Mouse (Mus musculus): Measurements from ENCODE around the gene 1700109H08Rik. TPM values are rescaled to one million over a fixed set of nuclear protein-coding genes. Genes with fewer than 3 reads are reported as not detected.
"Not testable (repeated sequence)": the region's sequence is repeated elsewhere in the genome, so short reads cannot be mapped to it uniquely, and the experiment has no call there.

The 1700109H08Rik gene
- polyA plus RNA-seq, 1 experiment from 2014 or later = 2.9 TPM

- H3K4me3 ChIP-seq (ENCODE audit: low read depth, low read length) = no peak overlapping the region
- H3K36me3 ChIP-seq (ENCODE audit: control insufficient read depth, insufficient read depth, low read length) = peaks cover 7% of the 10 kb centered on the region; the same call in 1 of the 2 replicates
- no peak overlapping the region for H3K9ac ChIP-seq (ENCODE audit: low read depth, low read length)
- WGBS (ENCODE audit: insufficient replicate concordance) = 92% methylated on average over 7 of the region's 7 CpGs
- no peaks in the 10 kb centered on the region for H3K4me1 ChIP-seq (ENCODE audit: control insufficient read depth, insufficient read depth, low read length)
- no peak overlapping the region for H3K27ac ChIP-seq (ENCODE audit: low read depth, low read length)
- no peaks in the 10 kb centered on the region for H3K9me3 ChIP-seq (replicated peaks; ENCODE audit: control insufficient read depth, low read length)
- ATAC-seq (replicated peaks; ENCODE audit: insufficient number of reproducible peaks, low FRiP score, low TSS enrichment) = no peak
- H3K4me2 ChIP-seq = no peak overlapping the region
- H3K27me3 ChIP-seq (ENCODE audit: control insufficient read depth, insufficient read depth, low read length) = no peaks in the 10 kb centered on the region
These were observed 37.9 kb downstream of the 1700109H08Rik start for GRCm38 (mm10) chr5:3609241-3609640.

GRCm38 (mm10) chr5:3611835-3612234 lies 40.5 kb downstream of the 1700109H08Rik start:
- H3K27ac ChIP-seq (ENCODE audit: low read depth, low read length); H3K36me3 ChIP-seq (ENCODE audit: control insufficient read depth, insufficient read depth, low read length); H3K4me2 ChIP-seq; H3K4me1 ChIP-seq (ENCODE audit: control insufficient read depth, insufficient read depth, low read length); ATAC-seq (replicated peaks; ENCODE audit: insufficient number of reproducible peaks, low FRiP score, low TSS enrichment); H3K9ac ChIP-seq (ENCODE audit: low read depth, low read length); H3K27me3 ChIP-seq (ENCODE audit: control insufficient read depth, insufficient read depth, low read length); H3K4me3 ChIP-seq (ENCODE audit: low read depth, low read length); H3K9me3 ChIP-seq (replicated peaks; ENCODE audit: control insufficient read depth, low read length): not testable (repeated sequence)
- WGBS (ENCODE audit: insufficient replicate concordance) = 85% methylated on average over 2 of the region's 2 CpGs

- H3K27ac ChIP-seq (ENCODE audit: low read depth, low read length) = no peak overlapping the region
These were observed 49.1 kb downstream of the 1700109H08Rik start for GRCm38 (mm10) chr5:3620486-3620885.

GRCm38 (mm10) chr5:3630055-3630454 lies 58.7 kb downstream of the 1700109H08Rik start:
- WGBS (ENCODE audit: insufficient replicate concordance) = 90% methylated on average over 5 of the region's 5 CpGs
- H3K36me3 ChIP-seq (ENCODE audit: control insufficient read depth, insufficient read depth, low read length) = peaks cover 7% of the 10 kb centered on the region
- no peak overlapping the region for H3K4me3 ChIP-seq (ENCODE audit: low read depth, low read length)
- H3K27me3 ChIP-seq (ENCODE audit: control insufficient read depth, insufficient read depth, low read length) = no peaks in the 10 kb centered on the region
- H3K9ac ChIP-seq (ENCODE audit: low read depth, low read length) = no peak overlapping the region
- H3K9me3 ChIP-seq (replicated peaks; ENCODE audit: control insufficient read depth, low read length) = no peaks in the 10 kb centered on the region
- no peaks in the 10 kb centered on the region for H3K4me1 ChIP-seq (ENCODE audit: control insufficient read depth, insufficient read depth, low read length)
- H3K27ac ChIP-seq (ENCODE audit: low read depth, low read length) = no peak overlapping the region
- no peak overlapping the region for H3K4me2 ChIP-seq
- no peak for ATAC-seq (replicated peaks; ENCODE audit: insufficient number of reproducible peaks, low FRiP score, low TSS enrichment)

More at GRCm38 (mm10) chr5:3620486-3620885, 49.1 kb downstream of the 1700109H08Rik start:
- H3K4me3 ChIP-seq (ENCODE audit: low read depth, low read length) = no peak overlapping the region
- 90% methylated on average over 7 of the region's 7 CpGs for WGBS (ENCODE audit: insufficient replicate concordance)
- no peaks in the 10 kb centered on the region for H3K4me1 ChIP-seq (ENCODE audit: control insufficient read depth, insufficient read depth, low read length)
- no peaks in the 10 kb centered on the region for H3K27me3 ChIP-seq (ENCODE audit: control insufficient read depth, insufficient read depth, low read length)
- H3K9me3 ChIP-seq (replicated peaks; ENCODE audit: control insufficient read depth, low read length) = no peaks in the 10 kb centered on the region
- H3K36me3 ChIP-seq (ENCODE audit: control insufficient read depth, insufficient read depth, low read length) = peaks cover 15% of the 10 kb centered on the region
- no peak for ATAC-seq (replicated peaks; ENCODE audit: insufficient number of reproducible peaks, low FRiP score, low TSS enrichment)
- H3K9ac ChIP-seq (ENCODE audit: low read depth, low read length) = no peak overlapping the region
- H3K4me2 ChIP-seq = no peak overlapping the region

GRCm38 (mm10) chr5:3631512-3632271 lies 60.3 kb downstream of the 1700109H08Rik start:
- peaks cover 10% of the 10 kb centered on the region for H3K36me3 ChIP-seq (ENCODE audit: control insufficient read depth, insufficient read depth, low read length)
- no peak overlapping the region for H3K27ac ChIP-seq (ENCODE audit: low read depth, low read length)
- H3K4me1 ChIP-seq (ENCODE audit: control insufficient read depth, insufficient read depth, low read length) = no peaks in the 10 kb centered on the region
- no peak overlapping the region for H3K9ac ChIP-seq (ENCODE audit: low read depth, low read length)
- H3K9me3 ChIP-seq (replicated peaks; ENCODE audit: control insufficient read depth, low read length) = no peaks in the 10 kb centered on the region
- no peaks in the 10 kb centered on the region for H3K27me3 ChIP-seq (ENCODE audit: control insufficient read depth, insufficient read depth, low read length)
- no peak for ATAC-seq (replicated peaks; ENCODE audit: insufficient number of reproducible peaks, low FRiP score, low TSS enrichment)
- H3K4me3 ChIP-seq (ENCODE audit: low read depth, low read length) = no peak overlapping the region
- 70% methylated on average over 16 of the region's 16 CpGs for WGBS (ENCODE audit: insufficient replicate concordance)
- no peak overlapping the region for H3K4me2 ChIP-seq

- no peak overlapping the region for H3K27ac ChIP-seq (ENCODE audit: low read depth, low read length)
- ATAC-seq (replicated peaks; ENCODE audit: insufficient number of reproducible peaks, low FRiP score, low TSS enrichment) = no peak
- H3K9me3 ChIP-seq (replicated peaks; ENCODE audit: control insufficient read depth, low read length) = no peaks in the 10 kb centered on the region
- 74% methylated on average over 5 of the region's 5 CpGs for WGBS (ENCODE audit: insufficient replicate concordance)
- H3K27me3 ChIP-seq (ENCODE audit: control insufficient read depth, insufficient read depth, low read length) = no peaks in the 10 kb centered on the region
- no peak overlapping the region for H3K4me3 ChIP-seq (ENCODE audit: low read depth, low read length)
- no peak overlapping the region for H3K9ac ChIP-seq (ENCODE audit: low read depth, low read length)
- no peak overlapping the region for H3K4me2 ChIP-seq
- peaks cover 10% of the 10 kb centered on the region for H3K36me3 ChIP-seq (ENCODE audit: control insufficient read depth, insufficient read depth, low read length)
- no peaks in the 10 kb centered on the region for H3K4me1 ChIP-seq (ENCODE audit: control insufficient read depth, insufficient read depth, low read length)
These were observed 60.9 kb downstream of the 1700109H08Rik start for GRCm38 (mm10) chr5:3632285-3632684.

GRCm38 (mm10) chr5:3633315-3633714 lies 61.9 kb downstream of the 1700109H08Rik start:
- 91% methylated on average over 13 of the region's 13 CpGs for WGBS (ENCODE audit: insufficient replicate concordance)
- Histone ChIP-seq H3K9me3 (replicated peaks; ENCODE audit: control insufficient read depth, low read length) (no peaks in the 10 kb centered on the region), H3K4me1 (ENCODE audit: control insufficient read depth, insufficient read depth, low read length) (no peaks in the 10 kb centered on the region), H3K9ac (ENCODE audit: low read depth, low read length) (no peak overlapping the region), H3K4me2 (no peak overlapping the region), H3K36me3 (ENCODE audit: control insufficient read depth, insufficient read depth, low read length) (peaks cover 10% of the 10 kb centered on the region), H3K4me3 (ENCODE audit: low read depth, low read length) (no peak overlapping the region), H3K27me3 (ENCODE audit: control insufficient read depth, insufficient read depth, low read length) (no peaks in the 10 kb centered on the region), H3K27ac (ENCODE audit: low read depth, low read length) (no peak overlapping the region)
- no peak for ATAC-seq (replicated peaks; ENCODE audit: insufficient number of reproducible peaks, low FRiP score, low TSS enrichment)

GRCm38 (mm10) chr5:3633951-3634350 lies 62.6 kb downstream of the 1700109H08Rik start:
- WGBS (ENCODE audit: insufficient replicate concordance) = 65% methylated on average over 4 of the region's 4 CpGs
- Histone ChIP-seq H3K4me1 (ENCODE audit: control insufficient read depth, insufficient read depth, low read length) (no peaks in the 10 kb centered on the region), H3K9me3 (replicated peaks; ENCODE audit: control insufficient read depth, low read length) (no peaks in the 10 kb centered on the region), H3K27ac (ENCODE audit: low read depth, low read length) (no peak overlapping the region), H3K4me3 (ENCODE audit: low read depth, low read length) (no peak overlapping the region), H3K4me2 (no peak overlapping the region), H3K9ac (ENCODE audit: low read depth, low read length) (no peak overlapping the region), H3K36me3 (ENCODE audit: control insufficient read depth, insufficient read depth, low read length) (peaks cover 10% of the 10 kb centered on the region), H3K27me3 (ENCODE audit: control insufficient read depth, insufficient read depth, low read length) (no peaks in the 10 kb centered on the region)
- no peak for ATAC-seq (replicated peaks; ENCODE audit: insufficient number of reproducible peaks, low FRiP score, low TSS enrichment)
